Mouse (Mus musculus): ENCODE measurements at regions not wholly inside any gene's neighbourhood (a gene's known extent, or its start where the extent isn't known, plus 50 kb on each side); places are given as distances from the start of the nearest gene placed in this dataset.

DNA sequence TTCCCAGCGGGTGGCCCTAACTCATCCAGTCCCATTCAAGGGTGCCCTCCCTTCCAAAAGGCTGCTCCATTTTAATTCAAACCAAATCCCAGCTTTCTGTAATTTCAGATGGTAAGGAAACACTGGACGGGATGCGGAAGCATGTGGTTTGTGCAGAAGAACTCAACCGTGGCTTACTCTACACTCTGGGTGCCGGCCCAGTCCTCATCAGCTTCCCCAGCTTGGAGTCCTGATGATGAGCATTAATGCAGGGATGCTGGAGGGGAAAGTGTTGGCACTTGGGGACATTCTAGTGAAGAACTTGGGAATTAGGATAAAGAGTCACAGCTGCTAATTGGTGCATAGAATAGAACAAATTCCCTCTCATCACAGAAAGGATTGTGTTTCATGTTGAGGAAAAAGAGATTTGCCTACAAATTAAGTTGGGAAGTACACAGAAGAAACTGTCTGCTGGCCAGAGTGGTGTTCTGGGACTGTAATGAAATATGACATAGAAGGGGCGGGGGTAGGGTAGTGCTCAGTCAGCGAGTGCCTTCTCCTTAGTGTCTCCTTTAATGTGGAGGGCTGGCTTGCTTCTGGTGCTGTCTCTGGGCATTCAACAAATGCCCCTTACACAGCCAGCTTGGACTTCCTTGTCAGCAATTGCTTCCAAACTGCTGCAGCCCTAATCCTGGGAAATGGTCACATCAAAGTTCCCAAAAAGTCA is 285.0 kb upstream of the Bmper start:
- DNase-seq: no peak

DNA sequence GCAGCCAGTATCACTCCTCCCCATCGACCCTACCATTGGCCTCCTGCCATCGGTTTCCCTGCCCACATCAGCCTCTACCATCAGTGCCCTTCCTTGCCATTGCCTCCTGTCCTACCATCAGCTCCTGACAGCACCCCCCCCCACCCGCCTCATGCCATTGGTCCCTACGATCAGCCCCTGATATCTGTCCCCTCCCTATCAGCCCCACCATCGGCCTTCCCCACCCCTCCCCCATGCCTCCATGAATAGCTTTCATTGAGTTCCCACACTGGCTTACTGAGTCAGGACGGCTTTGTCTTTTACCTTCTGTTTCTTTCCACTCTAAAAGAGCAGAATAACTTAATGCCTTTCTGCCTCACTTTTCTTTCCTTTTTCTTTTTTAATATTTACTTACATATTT is 277.9 kb upstream of the Bmper start:
- no peak for DNase-seq

DNA sequence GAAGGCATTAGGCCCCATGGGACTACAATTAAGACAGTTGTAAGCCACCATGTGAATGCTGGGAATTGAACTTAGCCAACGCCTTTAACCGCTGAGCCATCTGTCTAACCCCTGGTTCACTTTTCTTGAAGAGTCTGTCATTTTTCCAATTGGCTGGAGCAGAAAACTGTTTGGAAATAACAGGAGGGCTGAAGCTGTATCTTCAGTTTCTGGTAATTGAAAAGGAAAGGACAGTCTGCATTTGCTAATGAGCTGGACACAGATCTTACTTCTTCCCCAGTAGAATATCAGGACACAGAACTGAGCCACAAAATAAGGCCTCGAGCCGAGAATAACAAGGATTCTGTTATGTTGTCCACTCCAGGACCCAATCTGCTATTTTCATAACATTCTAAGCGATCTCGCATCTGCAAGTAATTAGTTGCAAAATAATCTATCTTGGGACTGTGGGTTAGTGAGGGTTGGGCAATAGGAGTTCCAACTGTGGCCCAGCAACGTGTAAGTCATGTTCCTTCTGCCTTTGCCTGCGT is 277.4 kb upstream of the Bmper start:
- no peak for DNase-seq

DNA sequence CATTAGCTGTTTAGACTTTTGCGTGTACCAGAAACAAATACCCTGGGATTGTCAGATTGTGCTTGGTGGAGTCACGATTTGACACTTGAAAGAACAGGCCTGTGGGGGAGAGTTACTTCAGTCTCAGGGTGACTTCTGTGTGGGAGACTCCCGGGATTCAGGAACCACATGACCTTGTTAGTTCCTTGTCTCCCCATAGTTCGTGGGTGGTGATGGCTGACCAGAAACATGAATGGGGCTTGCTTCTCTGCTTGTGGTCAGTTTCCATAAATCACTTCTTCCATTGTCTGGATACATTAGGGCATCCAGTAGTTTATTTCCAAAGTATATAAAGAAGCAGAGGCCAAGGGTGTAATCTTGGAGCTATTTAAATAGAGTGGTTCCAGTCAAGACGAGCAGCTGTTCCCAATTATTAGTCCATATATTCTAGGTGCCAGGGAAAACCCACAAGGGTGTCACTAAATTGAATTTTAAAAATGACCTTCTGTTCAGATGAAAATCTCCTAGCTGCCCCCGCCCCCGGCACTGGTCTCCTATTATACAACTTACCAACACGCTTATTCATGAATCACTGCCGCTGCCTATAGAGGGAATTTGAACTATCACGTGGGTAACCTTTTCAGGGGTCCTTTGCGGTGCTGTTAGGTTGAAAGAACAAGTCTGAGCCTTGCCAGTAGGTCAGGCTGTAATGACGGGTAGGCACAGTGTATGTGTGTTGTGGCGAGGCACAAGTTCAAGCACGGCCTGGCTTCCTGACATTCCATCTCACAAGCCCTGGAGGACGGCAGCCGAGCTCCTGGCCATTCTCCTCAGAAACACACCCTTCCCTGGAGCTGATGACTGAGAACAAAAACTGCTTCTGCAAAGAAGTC is 270.1 kb upstream of the Bmper start:
- no peak for DNase-seq

DNA sequence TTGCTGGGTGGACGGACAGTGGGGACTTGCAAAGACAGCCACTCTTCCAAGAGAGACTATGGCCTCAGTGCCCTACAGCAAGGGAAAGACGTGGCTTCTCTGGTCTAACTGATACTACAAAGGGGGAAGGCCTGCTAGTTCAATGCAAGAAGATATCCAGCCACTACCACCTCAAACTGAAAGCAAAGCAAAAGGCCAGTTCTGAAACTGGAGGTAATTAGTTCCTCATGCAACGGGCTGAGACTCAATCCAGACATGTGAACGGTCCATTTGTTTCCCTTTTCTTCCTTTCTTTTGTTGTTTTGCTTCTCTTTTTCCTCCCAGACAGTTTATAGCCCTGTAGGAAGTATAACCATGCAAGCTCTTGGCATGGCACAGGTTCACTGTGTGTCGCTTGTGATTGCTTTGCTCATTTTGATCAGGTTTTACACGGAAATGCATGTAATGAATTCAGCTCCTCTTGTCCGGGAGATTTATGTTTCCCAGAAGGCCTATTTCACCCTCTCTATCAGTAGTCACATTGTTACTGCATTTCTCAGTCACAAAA is 260.5 kb upstream of the Bmper start:
- no peak for DNase-seq

DNA sequence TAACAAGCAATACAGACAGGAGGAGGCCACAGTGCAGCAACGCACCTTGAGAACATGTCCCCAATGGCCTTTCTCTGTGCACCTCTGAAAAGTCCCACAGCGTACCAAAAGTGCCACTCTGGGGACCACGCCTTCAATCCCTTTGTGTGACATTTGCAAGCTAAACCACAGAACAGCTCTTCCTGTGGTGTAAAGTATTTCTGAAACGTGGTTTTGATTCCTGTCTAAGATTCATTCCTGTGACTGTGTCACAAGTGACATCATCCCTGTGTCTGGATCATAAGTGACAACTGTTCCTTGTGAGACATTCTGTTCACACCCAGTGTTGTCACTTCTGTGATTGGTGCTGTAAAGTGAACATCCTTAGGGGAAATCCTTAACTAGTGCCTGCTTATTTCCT is 251.6 kb upstream of the Bmper start:
- no peak for DNase-seq

DNA sequence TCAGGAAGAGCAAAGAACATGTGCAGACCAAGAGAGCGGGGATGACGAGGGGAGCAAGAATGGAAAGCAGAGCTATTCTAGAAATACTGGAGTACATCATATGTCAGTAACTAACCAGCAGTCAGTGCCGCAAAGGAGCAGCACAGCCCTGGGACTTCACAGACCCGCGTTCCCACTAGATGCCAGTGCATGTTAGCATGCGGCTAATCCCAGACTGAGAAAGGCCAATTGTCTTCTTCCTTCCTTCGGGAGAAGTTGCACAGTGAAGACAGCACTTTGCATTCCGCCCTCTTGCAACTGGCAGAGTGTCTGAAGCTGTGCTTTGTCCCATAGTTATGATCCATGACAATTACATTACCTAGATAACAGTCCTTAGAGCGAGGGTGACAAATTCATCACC is 246.1 kb upstream of the Bmper start:
- no peak for DNase-seq

DNA sequence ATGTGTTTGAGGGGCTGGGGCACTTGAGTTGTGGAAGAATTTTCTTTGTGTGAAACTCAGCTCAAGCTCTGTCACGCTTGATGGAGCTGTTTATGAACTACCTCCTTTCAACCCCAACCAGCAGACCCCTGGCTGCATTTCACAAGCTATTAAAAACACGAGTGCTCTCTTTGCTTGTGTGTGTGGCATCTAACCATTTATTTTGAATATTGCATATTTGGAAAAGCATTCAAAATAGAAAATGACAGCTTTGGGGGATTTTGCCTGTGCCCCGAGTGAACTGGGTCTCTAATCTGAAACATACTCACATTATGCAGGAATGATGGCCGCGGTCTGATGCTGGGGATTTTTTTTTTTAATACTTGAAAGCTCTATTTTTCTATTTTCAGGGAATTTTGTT is 243.2 kb upstream of the Bmper start:
- DNase-seq: no peak

DNA sequence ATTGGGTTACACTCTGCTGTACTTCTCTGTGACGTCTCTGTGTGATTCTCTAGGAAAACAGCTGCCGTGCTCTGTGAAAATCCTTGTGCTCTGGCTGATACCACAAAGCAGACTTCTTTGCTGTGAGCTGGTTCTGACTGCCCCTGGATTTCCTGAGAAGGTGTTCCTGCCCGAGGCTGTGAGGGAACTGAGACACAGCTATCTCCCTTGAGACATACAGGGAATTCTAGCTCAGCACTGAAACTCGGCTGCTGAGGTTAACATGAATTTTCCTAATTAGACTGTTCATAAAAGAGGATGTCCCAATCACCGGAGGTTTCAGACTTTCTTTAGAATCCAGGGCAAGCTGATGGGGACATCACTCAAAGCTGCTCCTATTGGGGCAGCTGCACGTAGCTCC is 233.4 kb upstream of the Bmper start:
- DNase-seq: no peak

DNA sequence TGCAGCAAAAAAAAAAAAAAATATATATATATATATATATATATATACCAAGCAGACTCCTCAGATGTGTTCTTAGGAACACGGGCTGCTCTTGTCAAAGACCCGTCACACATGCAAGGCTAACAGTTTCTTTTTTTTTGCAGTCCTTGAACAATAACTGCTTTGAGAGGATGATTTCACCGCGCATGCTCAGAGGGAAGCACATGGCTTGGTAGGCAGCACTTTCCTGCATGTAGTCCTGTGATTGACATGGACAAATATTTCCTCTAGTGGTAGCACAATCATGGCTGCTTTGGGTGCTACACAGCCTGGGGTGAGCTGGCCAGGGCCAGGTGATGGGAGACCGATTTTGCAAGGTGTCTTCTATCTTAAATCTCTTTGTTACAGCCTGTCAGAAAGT is 229.3 kb upstream of the Bmper start:
- DNase-seq: no peak

DNA sequence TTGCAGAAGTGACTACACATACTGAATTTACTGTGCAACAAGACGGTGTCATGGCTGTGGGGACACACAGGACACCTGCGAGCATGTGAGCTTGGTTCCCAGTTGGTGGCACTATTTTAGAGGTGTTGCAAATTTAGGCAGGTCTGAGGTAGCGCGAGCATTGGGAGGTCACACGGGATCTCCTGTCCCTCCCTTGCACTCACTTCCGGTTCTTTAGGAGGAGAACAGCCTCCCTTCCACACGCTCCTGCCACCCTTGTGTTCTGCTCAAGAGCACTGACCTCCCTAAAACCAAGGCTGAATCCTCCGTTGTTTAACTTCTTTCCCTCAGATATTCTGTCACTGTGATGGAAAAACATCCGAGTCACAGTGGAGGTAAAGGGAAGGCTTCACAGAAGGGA is 227.3 kb upstream of the Bmper start:
- no peak for DNase-seq

DNA sequence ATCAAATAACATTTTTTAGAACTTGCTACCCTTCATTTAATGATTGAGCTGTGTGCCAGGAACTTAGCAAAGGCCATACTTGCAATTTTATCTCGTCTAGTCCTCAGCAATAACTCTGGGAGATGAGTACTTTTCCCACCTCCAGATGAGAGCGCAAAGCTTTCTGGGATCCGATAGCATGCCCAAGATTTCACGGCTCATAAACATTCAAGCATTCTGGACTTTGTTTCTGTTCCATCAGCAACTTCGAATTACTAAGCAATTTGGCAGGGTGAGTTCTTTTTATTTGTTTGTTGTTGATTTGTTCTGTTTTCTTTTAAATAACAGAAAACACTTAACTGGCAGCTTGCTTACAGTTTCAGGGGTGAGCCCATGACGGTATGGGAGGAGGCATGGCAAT is 224.6 kb upstream of the Bmper start:
- DNase-seq: no peak

DNA sequence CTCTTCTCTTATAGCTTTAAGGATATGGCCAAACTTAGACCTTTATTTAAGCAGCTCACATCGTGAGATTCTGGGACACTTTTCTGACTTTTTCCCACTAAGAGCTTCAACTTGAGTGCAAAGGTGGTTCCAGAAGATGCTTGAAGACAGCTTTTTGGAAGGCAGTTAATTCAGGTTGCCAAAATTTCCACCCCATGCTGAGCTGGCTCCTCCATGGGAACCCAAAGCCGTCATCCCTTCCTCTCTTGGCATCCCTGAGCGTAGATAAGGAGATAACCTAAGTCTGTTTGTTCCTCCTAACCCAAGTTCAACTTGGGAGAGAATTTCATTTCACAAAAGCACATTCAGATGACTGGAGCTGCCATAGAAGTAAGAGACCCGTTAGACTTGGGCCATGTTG is 223.7 kb upstream of the Bmper start:
- DNase-seq: no peak

DNA sequence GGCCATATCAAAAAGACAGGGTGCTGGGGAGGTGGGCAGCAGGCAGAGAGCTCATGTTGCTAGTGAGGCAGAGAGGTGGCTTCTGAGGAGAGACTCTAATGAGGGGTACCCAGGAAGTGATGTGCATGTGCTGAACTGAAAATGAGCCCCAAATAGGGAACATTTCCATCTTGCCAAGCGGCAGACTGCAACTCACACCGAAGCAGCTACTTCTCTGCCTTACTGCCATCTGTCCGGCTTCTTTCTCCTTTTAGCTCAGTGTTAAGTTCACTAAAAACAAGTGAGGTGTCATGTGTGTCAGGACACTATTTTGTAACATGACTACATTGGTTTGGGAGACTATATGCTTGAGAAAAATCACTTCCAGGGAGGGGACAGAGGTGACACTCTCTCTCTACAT is 222.7 kb upstream of the Bmper start:
- no peak for DNase-seq

DNA sequence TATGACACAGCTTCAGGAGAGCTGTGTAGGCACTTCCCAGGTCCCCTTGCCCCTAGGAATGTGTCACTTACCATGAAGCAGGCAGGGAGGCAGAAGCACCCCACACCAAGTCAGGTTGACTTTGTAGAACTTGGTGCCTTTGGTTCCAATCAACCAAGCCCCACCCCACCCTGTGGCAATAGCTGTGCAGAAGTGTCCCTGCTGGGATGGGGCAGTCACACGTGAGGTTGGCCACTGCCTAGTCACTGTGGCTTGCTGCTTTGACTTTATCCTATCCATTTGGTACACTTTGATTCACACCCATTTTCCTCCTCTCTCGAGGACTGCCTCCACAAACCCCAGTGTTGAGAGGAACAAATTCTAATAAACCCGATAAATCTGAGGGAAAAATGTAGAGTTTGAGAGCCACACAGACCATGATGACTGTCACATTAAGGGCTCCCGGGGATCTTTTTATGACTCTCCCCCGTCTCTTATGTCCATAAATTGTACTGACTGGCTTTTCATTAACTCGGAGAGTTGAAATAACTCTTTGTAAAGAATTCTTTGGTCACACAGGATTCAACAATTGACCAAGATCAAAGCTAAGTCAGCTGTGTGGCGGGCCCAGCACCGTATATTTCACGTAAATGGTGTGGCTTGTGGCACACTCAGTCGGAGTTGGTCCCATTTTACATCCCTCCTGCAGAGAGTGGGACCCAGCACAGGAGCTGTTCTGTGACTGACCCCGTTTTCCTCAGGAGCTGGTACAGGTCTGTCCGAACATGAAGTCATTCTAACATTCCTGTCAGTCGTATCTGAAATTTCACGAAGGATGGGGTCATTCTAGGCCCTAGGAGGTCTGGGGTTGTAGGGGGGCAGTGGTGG is 219.4 kb upstream of the Bmper start:
- no peak for DNase-seq

DNA sequence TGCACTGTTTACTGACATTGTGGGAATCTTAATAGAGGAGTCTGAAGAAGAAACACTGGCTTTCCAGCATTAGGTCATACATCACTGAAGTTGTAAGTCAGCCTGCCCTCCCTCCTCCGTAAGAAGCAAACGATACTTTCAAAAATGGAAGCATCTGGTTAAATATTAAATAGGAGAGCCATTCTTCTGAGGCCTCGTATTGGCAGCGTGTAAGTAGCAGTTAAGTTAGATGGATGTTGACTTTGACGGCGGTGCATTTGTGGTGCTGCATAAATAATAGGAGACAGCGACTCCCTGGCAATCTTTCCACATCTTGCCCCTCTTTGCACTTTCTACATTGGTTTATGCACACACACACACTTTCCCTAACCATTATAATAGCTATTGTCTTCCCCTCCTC is 217.9 kb upstream of the Bmper start:
- no peak for DNase-seq

DNA sequence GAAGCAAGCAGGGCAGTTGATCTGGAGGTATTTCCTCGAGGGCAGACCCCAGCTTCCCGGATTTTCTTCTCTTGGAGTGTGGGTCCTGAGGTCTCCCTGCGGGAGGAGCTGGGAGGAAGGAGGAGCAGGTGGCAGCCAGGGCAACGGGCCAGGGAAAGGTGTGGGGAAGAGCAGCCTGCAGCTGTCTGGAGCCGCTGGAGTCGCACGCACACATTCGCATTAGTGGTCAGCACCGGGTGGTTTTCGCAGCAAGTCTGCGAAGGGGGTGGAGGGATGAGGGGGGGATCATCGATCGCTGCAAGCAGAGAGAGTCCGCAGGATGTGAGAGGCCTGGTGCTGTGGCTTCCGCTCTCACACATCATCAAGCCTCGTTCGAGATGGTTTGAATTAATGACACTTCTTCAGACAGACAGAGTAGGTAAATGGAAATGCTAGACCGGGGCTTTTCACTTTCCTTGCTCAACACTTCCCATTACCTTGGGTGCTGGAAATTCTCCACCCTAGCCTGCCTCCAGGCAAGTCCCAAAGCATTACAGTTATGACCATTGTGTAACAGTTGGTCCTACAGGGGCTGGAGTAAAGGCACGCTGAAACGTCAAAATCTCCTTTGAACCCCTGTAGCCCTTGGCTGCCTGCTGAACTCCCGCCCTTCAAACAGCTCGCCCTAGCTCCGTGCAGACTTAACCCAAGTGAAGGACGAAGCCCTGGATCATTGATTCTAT is 213.3 kb upstream of the Bmper start:
- no peak for DNase-seq

DNA sequence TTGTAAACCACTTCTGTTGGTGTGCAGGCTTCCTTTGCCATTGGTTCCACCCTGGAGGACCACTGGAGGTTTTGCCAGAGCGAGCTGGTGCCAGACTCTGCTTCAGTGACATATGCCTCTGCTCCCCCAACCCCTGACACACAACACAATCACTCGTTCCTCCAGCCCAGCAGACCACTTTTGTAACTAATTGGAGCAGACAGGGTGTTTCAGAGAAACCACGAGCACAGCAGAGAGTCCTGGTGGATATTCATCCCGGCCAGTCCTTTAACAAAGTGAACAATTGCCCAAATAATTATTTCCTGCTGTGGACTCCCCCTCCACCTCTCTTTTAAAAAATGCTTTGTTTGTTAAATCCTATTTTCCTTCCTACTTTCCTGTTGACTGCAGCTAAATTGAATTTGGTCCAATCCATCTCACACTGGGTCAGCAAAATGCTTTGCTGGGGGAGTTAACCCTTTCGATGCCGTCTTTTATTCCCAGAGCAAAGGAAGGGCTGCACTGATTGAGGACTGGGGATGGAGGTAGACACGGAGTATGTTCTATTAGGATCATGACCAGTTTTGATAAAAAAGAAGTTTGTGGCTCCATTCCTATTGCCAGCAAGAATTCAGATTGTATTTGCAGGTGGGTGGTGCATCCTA is 211.4 kb upstream of the Bmper start:
- DNase-seq: no peak

DNA sequence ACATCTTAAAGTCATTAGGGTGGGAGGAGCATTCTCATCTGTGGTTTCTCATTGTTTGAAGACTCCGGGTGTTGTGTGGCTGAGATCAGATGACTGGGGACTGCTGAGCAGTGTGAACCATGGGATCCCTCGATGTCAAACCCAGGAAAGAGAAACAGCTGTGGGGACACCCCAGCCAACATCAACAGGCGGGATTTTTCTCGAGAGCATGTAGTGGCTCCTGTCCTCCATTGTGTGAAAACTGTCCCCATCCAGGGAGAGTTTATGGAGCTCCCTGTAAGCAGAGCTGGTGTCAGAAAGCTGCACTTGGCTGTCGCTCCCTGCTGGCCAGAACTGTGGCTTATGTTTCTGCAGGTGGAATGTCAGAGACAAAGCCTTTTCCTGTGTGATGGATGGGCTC is 210.7 kb upstream of the Bmper start:
- DNase-seq: no peak

DNA sequence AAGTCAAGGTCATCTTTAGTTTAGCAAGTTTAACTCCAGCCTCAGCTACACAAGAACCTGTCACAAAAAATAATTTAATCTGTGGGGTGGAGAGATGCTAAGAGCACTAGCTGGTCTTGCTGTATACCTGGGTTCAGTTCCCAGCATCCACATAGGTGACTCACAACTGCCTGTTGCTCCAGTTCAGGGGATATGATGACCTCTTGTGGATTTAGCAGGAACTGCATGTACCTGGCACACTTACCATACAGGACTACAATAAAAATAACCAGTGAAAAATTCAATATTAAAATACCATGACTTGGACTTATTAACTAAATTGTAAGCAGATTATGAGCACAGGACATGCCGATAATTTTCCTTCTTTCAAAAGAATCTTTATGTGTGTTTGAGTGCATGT is 206.1 kb upstream of the Bmper start:
- no peak for DNase-seq

DNA sequence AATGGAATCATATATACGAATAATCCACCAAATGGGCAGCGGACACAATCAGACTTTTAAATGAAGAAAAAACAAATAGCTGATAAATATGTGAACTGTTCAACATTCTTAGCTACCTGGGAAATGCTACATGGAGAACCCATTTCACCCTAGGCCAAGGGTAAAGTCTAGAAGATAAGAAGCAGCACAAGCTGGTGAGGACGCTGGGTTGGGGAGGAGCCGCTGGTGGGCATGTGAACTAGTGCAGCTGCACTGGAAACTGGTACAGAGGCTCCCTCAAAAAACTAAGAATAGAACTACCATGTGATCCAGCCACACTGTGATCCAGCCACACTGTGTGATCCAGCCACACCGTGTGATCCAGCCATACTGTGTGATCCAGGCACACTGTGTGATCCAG is 198.8 kb upstream of the Bmper start:
- DNase-seq: no peak

DNA sequence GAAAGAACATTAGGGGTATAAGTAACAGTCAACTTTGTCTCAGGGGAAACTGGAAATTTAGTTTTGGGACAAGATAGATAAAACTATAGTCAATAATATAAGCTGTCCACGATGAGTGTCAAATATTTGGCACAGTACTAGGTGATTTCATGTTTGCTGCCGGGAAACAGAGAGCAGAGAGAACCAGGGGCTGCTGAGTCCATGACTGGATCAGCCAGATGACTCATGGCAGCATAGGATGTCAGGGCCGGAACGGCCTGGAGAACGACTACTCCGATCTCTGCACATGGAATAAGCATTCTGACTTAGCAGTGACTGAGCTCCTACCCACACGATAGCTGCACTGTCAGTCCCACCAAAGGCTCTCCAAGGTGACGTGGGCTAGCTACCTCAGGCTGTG is 197.6 kb upstream of the Bmper start:
- DNase-seq: no peak
